Mouse (Mus musculus) left cerebral cortex, postnatal 4 days (tissue): ENCODE measurements around the gene Hist1h4j. TPM values are rescaled to one million over a fixed set of nuclear protein-coding genes. Genes with fewer than 3 reads are reported as not detected.
"Not testable (repeated sequence)": the region's sequence is repeated elsewhere in the genome, so short reads cannot be mapped to it uniquely, and the experiment has no call there.

Source experiments
- DNase-seq: peaks from one replicate; pipeline ENCODE4 v3.0.0-alpha.2; 2022
- intact Hi-C: fragments of 180-260 bp; cut with DNase I; formaldehyde crosslinking; loops from one replicate; pipeline ENCODE4 v1.15.1; 2025
- total RNA-seq, 2 experiments: library from RNA; stranded (reverse); gene quantifications; 2 replicates each; pipeline ENCODE4 v1.2.3; 2021

The Hist1h4j gene
- 10 to 100 TPM; 35.9 to 46.7 TPM for total RNA-seq

- DNase-seq: peak; percentile 90
- intact Hi-C loops: loop anchor here (10.0 kb wide), 1 partner anchor 300 kb away; the partner anchor contains the start of genes Hist1h2ah and Hist1h2bk
Measured at GRCm38 (mm10) chr13:21734906-21735767, at the start of gene Hist1h4j. Gene Hist1h4j, plus strand, starts transcription at chr13:21735064.

- intact Hi-C loops: no loop called here
- no peak for DNase-seq
Measured at GRCm38 (mm10) chr13:21697811-21698210, 37.1 kb upstream of the Hist1h4j start, which contains the start of gene Olfr1359. Gene Olfr1359, plus strand, starts transcription at chr13:21698111.

- intact Hi-C loops: no loop called here
- no peak for DNase-seq
Measured at GRCm38 (mm10) chr13:21706669-21707068, 28.2 kb upstream of the Hist1h4j start.

- peak; percentile 90 for DNase-seq
- intact Hi-C loops: loop anchor here (5.0 kb wide), 1 partner anchor 1702 kb away; no protein-coding TSS in a partner anchor
Measured at GRCm38 (mm10) chr13:21710031-21710711, 24.7 kb upstream of the Hist1h4j start.

- intact Hi-C loops: loop anchor here (5.0 kb wide), 1 partner anchor 1701 kb away; no protein-coding TSS in a partner anchor
Measured at GRCm38 (mm10) chr13:21710821-21711525, 23.9 kb upstream of the Hist1h4j start.

GRCm38 (mm10) chr13:21711698-21712097, 23.2 kb upstream of the Hist1h4j start:
- no peak for DNase-seq
- intact Hi-C loops: loop anchor here (5.0 kb wide), 1 partner anchor 1701 kb away; no protein-coding TSS in a partner anchor

More at GRCm38 (mm10) chr13:21710821-21711525, 23.9 kb upstream of the Hist1h4j start:
- peak; percentile 69 for DNase-seq

GRCm38 (mm10) chr13:21714725-21715124, 20.1 kb upstream of the Hist1h4j start:
- intact Hi-C loops: loop anchor here (5.0 kb wide), 1 partner anchor 1698 kb away; no protein-coding TSS in a partner anchor
- peak; percentile 49 for DNase-seq

- peak; percentile 14 for DNase-seq
- intact Hi-C loops: no loop called here
Measured at GRCm38 (mm10) chr13:21715131-21715863, 19.6 kb upstream of the Hist1h4j start.

GRCm38 (mm10) chr13:21715864-21716539, 18.9 kb upstream of the Hist1h4j start, which contains the start of the genes Hist1h2bl and Hist1h2ai:
Gene Hist1h2bl, minus strand, starts transcription at chr13:21716143.
Gene Hist1h2ai, plus strand, starts transcription at chr13:21716422.
- intact Hi-C loops: not testable (repeated sequence)
- peak; percentile 74 for DNase-seq

- intact Hi-C loops, DNase-seq: not testable (repeated sequence)
Measured at GRCm38 (mm10) chr13:21716540-21717391, 18.1 kb upstream of the Hist1h4j start.

- intact Hi-C loops: not testable (repeated sequence)
- DNase-seq: peak; percentile 83
Measured at GRCm38 (mm10) chr13:21717397-21718357, 17.2 kb upstream of the Hist1h4j start, which contains the start of gene Hist1h3h. Gene Hist1h3h, plus strand, starts transcription at chr13:21717659.

GRCm38 (mm10) chr13:21718381-21719080, 16.3 kb upstream of the Hist1h4j start:
- intact Hi-C loops: no loop called here

GRCm38 (mm10) chr13:21721107-21721756, 13.6 kb upstream of the Hist1h4j start:
- intact Hi-C loops, DNase-seq: not testable (repeated sequence)

More at GRCm38 (mm10) chr13:21718381-21719080, 16.3 kb upstream of the Hist1h4j start:
- no peak for DNase-seq

- DNase-seq: peak; percentile 60
- intact Hi-C loops: not testable (repeated sequence)
Measured at GRCm38 (mm10) chr13:21721757-21722372, 13.0 kb upstream of the Hist1h4j start, which contains the start of gene Hist1h2bm. Gene Hist1h2bm, plus strand, starts transcription at chr13:21722044.

- peak; percentile 26 for DNase-seq
- intact Hi-C loops: no loop called here
Measured at GRCm38 (mm10) chr13:21722373-21722925, 12.4 kb upstream of the Hist1h4j start.
